Mouse (Mus musculus): Measurements from ENCODE around the gene Atp8a2. TPM values are rescaled to one million over a fixed set of nuclear protein-coding genes. Genes with fewer than 3 reads are reported as not detected.

Gene Atp8a2
- 35.4 and 46.8 TPM in 2 replicates for polyA plus RNA-seq (2015; fragmentation: Nextera tagmentation; extraction: Ambion mirVana)

DNA sequence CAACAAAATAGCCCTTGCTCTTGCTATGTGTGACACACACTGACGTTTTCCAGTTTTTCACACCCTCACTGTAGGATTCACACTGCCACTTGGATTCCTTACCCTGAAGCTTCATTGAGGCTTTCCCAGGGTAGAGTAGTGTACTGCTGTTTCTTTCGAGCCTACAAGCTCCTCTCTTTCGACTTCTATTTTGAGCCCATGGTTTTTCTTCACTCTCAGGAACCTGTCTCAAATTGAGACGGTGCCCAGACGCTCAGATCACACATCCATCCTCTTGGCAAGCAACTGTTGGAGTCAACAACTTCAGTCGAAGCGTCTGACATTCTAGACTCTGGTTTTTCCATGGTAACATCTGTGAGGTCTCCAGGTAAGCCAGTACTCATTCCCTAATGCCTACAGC is at the start of gene Atp8a2:
Atp8a2 (minus strand) TSS at position 296 of the 400 bp plus-strand sequence.
- H3K27ac ChIP-seq (replicated peaks), result no peak within 1 kb of the TSS
- no peaks in the 10 kb centered on the region for H3K36me3 ChIP-seq
- H3K27me3 ChIP-seq (replicated peaks), result no peaks in the 10 kb centered on the region
- H3K4me2 ChIP-seq, result no peak within 1 kb of the TSS
- ATAC-seq (ENCODE audit: low FRiP score), result no peak
- no peak within 1 kb of the TSS for H3K4me3 ChIP-seq (replicated peaks)
- H3K9ac ChIP-seq (replicated peaks), result no peak within 1 kb of the TSS
- H3K9me3 ChIP-seq (replicated peaks), result no peaks in the 10 kb centered on the region
- H3K4me1 ChIP-seq, result no peaks in the 10 kb centered on the region
- 87% methylated on average over 7 of the region's 7 CpGs for WGBS

DNA sequence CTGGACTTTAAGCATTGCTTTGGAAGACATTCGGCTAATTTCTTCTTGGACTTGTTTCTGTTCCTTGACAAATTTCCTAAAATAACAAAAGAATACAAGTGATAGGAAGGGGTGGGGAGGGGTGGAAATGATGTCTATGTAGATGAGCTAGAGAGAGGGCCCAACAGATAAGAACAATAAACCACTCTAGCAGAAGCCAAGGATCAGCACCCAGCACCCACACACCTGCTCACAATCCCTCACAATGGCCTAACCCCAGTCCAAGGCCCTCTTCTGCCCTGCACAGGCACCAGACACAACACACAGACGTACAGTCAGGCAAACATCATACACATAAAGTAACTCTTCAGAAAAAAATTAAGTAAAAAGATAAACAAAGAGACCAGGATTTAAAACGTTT is 41.6 kb upstream of the Atp8a2 start:
- no peaks in the 10 kb centered on the region for H3K4me1 ChIP-seq
- no peak overlapping the region for H3K27ac ChIP-seq (replicated peaks)
- 92% methylated on average over 3 of the region's 3 CpGs for WGBS
- H3K27me3 ChIP-seq (replicated peaks), result no peaks in the 10 kb centered on the region
- no peak overlapping the region for H3K4me2 ChIP-seq
- H3K9ac ChIP-seq (replicated peaks), result no peak overlapping the region
- H3K36me3 ChIP-seq, result peaks cover 30% of the 10 kb centered on the region
- H3K9me3 ChIP-seq (replicated peaks), result no peaks in the 10 kb centered on the region
- H3K4me3 ChIP-seq (replicated peaks), result no peak overlapping the region
- ATAC-seq (ENCODE audit: low FRiP score), result no peak

DNA sequence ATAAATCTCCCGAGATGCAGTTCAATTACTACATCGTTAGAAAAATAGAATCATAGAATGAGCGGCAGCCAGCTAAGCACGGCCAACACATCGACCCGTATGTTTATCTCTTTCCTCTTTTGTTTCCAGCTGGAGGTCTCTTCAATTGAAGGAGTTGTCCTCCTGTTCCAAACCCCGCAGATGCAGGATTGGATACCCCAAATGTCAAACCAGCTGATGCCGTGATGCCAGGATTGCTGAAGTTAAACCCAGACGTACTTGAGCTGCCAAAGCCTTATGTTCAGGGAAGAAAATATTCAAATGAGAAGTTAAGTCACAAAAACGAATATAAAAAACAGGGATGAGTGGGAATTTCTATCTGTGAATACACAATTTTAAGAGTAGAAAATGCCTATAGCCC is 22.9 kb upstream of the Atp8a2 start:
- Histone ChIP-seq H3K27me3 (replicated peaks) (no peaks in the 10 kb centered on the region), H3K4me3 (replicated peaks) (no peak overlapping the region), H3K9ac (replicated peaks) (no peak overlapping the region), H3K4me1 (no peaks in the 10 kb centered on the region), H3K36me3 (peaks cover 23% of the 10 kb centered on the region; the same call in 1 of the 2 replicates), H3K27ac (replicated peaks) (no peak overlapping the region), H3K9me3 (replicated peaks) (no peaks in the 10 kb centered on the region), H3K4me2 (no peak overlapping the region)
- no peak for ATAC-seq (ENCODE audit: low FRiP score)
- WGBS, result 93% methylated on average over 10 of the region's 10 CpGs

DNA sequence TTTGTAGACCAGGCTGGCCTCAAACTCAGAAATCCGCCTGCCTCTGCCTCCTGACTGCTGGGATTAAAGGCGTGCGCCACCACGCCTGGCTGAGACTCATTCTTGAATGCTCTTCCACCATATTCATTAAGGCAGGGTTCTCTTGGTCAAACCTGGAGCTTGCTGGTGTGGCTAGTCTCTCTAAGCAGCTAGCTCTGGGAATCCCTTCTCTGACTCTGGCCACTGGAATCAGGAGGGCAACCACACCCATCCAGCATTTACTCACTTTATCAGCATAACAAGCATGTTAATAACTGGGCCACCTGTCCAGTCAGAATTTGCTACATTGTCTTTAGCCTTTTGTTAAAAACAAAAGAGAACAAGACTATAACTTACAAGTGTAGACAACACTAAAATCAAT is 20.6 kb upstream of the Atp8a2 start:
- WGBS, result 98% methylated on average over 4 of the region's 4 CpGs

DNA sequence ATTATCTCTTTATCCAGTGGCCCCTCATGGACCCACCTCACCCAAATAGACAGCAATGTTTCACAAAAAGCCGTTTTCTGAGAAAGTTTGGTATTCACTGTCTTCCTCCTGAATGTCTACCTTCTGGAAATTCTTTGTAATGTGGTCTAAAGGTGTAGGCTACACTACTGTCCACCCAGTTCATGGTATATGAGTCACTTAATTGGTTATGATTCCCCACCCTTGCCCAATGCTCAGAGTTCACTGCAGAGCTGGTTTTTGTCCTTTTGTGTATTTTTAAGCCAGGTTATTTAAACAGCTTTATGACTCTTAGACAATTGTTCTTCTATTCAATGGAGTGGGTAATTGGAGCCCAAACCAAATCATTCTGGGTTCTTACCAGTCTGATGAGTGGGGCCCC is 19.1 kb upstream of the Atp8a2 start:
- Histone ChIP-seq H3K9me3 (replicated peaks) (no peaks in the 10 kb centered on the region), H3K9ac (replicated peaks) (no peak overlapping the region), H3K4me3 (replicated peaks) (no peak overlapping the region), H3K36me3 (peaks cover 18% of the 10 kb centered on the region; the same call in 1 of the 2 replicates), H3K4me2 (no peak overlapping the region), H3K27me3 (replicated peaks) (no peaks in the 10 kb centered on the region), H3K27ac (replicated peaks) (no peak overlapping the region), H3K4me1 (no peaks in the 10 kb centered on the region)
- ATAC-seq (ENCODE audit: low FRiP score), result no peak
- WGBS, result 84% methylated on average over 1 of the region's 1 CpGs

More for the DNA sequence above, 20.6 kb upstream of the Atp8a2 start:
- H3K4me3 ChIP-seq (replicated peaks), result no peak overlapping the region
- H3K9me3 ChIP-seq (replicated peaks), result no peaks in the 10 kb centered on the region
- H3K4me2 ChIP-seq, result no peak overlapping the region
- no peak for ATAC-seq (ENCODE audit: low FRiP score)
- peaks cover 23% of the 10 kb centered on the region; the same call in 1 of the 2 replicates for H3K36me3 ChIP-seq
- no peak overlapping the region for H3K27ac ChIP-seq (replicated peaks)
- no peaks in the 10 kb centered on the region for H3K27me3 ChIP-seq (replicated peaks)
- no peaks in the 10 kb centered on the region for H3K4me1 ChIP-seq
- no peak overlapping the region for H3K9ac ChIP-seq (replicated peaks)

DNA sequence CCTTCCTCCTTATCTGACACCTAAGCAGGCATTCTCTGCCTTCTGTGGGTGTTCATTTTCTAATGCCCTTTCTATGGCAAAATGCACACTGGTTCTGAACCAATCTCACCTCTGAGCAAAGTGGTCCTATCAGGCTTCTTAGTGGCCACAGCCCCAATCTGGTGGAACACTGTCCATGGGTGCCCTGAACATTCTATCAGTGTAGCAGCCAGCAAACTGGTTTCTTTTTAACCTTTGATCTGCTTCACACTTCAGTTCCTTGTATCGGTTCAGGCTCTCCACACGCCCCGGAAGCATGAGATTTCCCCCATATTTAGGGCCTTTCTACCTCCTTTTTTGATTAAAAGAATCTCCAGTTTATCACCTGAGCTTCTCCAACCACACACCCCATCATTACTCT is 18.0 kb upstream of the Atp8a2 start:
- H3K36me3 ChIP-seq, result peaks cover 14% of the 10 kb centered on the region; the same call in 1 of the 2 replicates
- ATAC-seq (ENCODE audit: low FRiP score), result no peak
- H3K27ac ChIP-seq (replicated peaks), result no peak overlapping the region
- H3K4me3 ChIP-seq (replicated peaks), result no peak overlapping the region
- no peaks in the 10 kb centered on the region for H3K4me1 ChIP-seq
- no peaks in the 10 kb centered on the region for H3K9me3 ChIP-seq (replicated peaks)
- H3K4me2 ChIP-seq, result no peak overlapping the region
- H3K27me3 ChIP-seq (replicated peaks), result no peaks in the 10 kb centered on the region
- H3K9ac ChIP-seq (replicated peaks), result no peak overlapping the region
- 95% methylated on average over 3 of the region's 3 CpGs for WGBS

DNA sequence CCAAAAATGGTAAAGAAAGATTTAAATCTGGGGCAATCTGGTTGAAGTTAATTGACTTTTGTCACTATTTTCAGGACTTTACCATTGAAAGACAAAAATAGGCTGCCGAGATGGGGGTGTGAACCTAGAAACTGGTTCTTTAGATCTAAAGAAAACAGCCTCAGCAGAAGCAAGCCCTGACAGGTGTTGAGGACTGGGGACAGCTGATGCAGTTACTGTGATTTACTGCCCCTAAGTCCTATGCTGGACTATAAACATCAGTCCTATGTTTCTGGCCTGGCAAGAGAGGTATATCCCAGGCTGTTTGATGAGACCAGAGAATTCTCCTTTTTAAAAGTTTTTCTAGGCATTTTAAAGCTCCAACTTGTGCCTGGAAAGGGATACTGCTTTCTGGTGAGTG is 17.1 kb upstream of the Atp8a2 start:
- Histone ChIP-seq H3K27me3 (replicated peaks) (no peaks in the 10 kb centered on the region), H3K36me3 (peaks cover 11% of the 10 kb centered on the region; the same call in 1 of the 2 replicates), H3K9me3 (replicated peaks) (no peaks in the 10 kb centered on the region), H3K9ac (replicated peaks) (no peak overlapping the region), H3K4me3 (replicated peaks) (no peak overlapping the region), H3K4me1 (no peaks in the 10 kb centered on the region), H3K27ac (replicated peaks) (no peak overlapping the region), H3K4me2 (no peak overlapping the region)
- WGBS, result 89% methylated on average over 1 of the region's 1 CpGs
- no peak for ATAC-seq (ENCODE audit: low FRiP score)

DNA sequence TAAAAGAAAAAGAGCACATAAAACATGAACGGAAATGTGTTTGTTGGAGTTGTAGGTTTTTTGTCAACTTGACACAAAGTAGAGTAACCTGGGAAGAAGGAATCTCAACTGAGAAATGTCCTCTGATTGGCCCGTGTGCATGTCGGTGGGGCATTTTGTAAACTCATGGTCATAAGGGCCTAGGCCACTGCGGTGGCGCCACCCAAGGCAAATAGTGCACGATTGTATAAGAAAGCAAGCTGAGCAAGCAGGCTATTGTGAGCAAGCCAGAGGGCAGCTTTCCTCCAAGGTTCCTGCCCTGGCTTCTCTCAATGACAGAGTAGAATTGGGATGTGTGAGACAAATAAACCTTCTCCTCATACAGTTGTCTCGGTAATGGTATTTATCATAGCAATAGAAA is 12.2 kb upstream of the Atp8a2 start:
- no peak overlapping the region for H3K9ac ChIP-seq (replicated peaks)
- H3K36me3 ChIP-seq, result no peaks in the 10 kb centered on the region
- no peak overlapping the region for H3K27ac ChIP-seq (replicated peaks)
- H3K4me2 ChIP-seq, result no peak overlapping the region
- no peaks in the 10 kb centered on the region for H3K27me3 ChIP-seq (replicated peaks)
- H3K4me3 ChIP-seq (replicated peaks), result no peak overlapping the region
- no peaks in the 10 kb centered on the region for H3K4me1 ChIP-seq
- no peaks in the 10 kb centered on the region for H3K9me3 ChIP-seq (replicated peaks)
- 92% methylated on average over 7 of the region's 7 CpGs for WGBS
- ATAC-seq (ENCODE audit: low FRiP score), result no peak

DNA sequence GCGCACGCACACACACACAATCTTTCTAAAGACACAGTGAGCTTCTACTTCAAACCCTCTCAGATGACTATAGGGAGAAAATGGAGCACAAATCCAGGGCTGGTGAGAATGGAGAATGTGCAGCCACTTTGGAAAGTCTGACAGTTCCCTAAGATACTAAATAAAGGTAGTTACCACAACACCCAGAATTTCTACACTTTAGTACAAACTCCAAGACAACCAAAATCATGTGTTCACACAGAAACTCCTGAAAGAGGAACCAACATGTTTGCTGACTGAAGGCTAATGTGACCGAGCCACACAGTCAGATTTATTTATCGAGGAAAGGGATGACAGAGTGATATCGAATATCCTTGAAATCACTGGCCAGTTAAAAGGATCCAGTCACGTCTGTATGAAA is 8.0 kb upstream of the Atp8a2 start:
- H3K27me3 ChIP-seq (replicated peaks), result no peaks in the 10 kb centered on the region
- no peak for ATAC-seq (ENCODE audit: low FRiP score)
- H3K9me3 ChIP-seq (replicated peaks), result no peaks in the 10 kb centered on the region
- no peaks in the 10 kb centered on the region for H3K4me1 ChIP-seq
- 96% methylated on average over 6 of the region's 6 CpGs for WGBS
- H3K9ac ChIP-seq (replicated peaks), result no peak overlapping the region
- no peak overlapping the region for H3K4me3 ChIP-seq (replicated peaks)
- no peak overlapping the region for H3K4me2 ChIP-seq
- no peak overlapping the region for H3K27ac ChIP-seq (replicated peaks)
- no peaks in the 10 kb centered on the region for H3K36me3 ChIP-seq

DNA sequence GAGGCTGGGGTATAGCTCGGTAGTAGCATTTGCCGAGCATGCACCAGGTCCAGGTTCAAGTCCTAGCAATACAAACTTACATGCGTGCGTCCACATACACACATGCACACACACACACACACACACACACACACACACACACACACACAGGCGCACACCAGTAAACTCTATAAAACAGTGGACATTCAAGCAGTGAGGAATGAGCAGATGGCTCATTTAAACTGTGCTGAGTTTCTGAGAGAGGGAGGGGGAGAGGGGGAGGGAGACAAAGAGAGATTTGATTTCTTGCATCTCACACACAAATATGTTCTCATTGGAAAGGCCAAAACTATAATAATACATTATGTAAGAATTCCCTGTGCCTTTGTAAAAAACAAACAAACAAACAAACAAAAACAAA is 980 bp downstream of the Atp8a2 start:
- Histone ChIP-seq H3K9me3 (replicated peaks) (no peaks in the 10 kb centered on the region), H3K4me3 (replicated peaks) (no peak overlapping the region), H3K27me3 (replicated peaks) (no peaks in the 10 kb centered on the region), H3K36me3 (no peaks in the 10 kb centered on the region), H3K4me2 (no peak overlapping the region), H3K9ac (replicated peaks) (no peak overlapping the region), H3K27ac (replicated peaks) (no peak overlapping the region), H3K4me1 (no peaks in the 10 kb centered on the region)
- no peak for ATAC-seq (ENCODE audit: low FRiP score)
- 82% methylated on average over 5 of the region's 5 CpGs for WGBS

DNA sequence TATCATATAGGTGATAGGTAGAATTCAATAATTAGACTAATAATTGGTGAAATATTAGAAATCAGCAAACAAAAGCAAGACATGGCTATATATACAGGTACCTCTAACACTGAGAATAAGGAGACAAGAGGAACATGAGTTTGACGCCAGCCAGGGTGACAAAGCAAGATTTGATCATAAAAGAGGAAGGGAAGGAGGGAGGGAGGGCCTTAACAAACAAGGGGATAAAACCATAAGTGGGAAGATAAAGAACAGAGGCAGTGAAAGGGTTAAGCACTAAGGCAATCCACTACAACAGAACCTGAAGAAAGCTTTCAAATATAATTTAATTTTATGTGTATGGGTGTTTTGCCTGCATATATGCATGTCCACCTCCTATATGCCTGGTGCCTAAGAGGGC is 2.4 kb downstream of the Atp8a2 start:
- Histone ChIP-seq H3K36me3 (no peaks in the 10 kb centered on the region), H3K27me3 (replicated peaks) (no peaks in the 10 kb centered on the region), H3K4me2 (no peak overlapping the region), H3K27ac (replicated peaks) (no peak overlapping the region), H3K9me3 (replicated peaks) (no peaks in the 10 kb centered on the region), H3K4me1 (no peaks in the 10 kb centered on the region), H3K4me3 (replicated peaks) (no peak overlapping the region), H3K9ac (replicated peaks) (no peak overlapping the region)
- WGBS, result 85% methylated on average over 1 of the region's 1 CpGs
- no peak for ATAC-seq (ENCODE audit: low FRiP score)

DNA sequence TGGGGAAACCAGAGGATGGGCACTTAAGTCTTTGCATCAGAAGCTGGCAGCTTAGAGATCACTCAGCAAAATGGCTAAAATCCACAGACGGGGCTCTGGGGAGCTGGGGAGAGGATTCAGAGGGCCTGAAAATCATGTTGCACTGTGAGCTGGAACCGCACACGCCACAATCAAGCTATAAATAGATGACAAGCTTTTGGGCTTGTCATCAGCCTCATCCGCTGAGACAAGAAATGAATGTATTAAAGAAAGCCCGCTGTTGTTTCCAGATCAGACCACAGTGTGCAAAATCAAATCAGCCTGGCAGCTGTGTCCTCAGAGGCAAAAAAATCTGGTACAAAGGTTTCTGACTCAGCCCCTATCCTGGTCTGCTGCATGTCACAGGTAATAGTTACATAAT is 7.2 kb downstream of the Atp8a2 start:
- H3K4me1 ChIP-seq, result no peaks in the 10 kb centered on the region
- H3K9me3 ChIP-seq (replicated peaks), result no peaks in the 10 kb centered on the region
- no peak overlapping the region for H3K4me3 ChIP-seq (replicated peaks)
- H3K36me3 ChIP-seq, result no peaks in the 10 kb centered on the region
- WGBS, result 90% methylated on average over 5 of the region's 5 CpGs
- H3K27ac ChIP-seq (replicated peaks), result no peak overlapping the region
- ATAC-seq (ENCODE audit: low FRiP score), result no peak
- H3K9ac ChIP-seq (replicated peaks), result no peak overlapping the region
- no peak overlapping the region for H3K4me2 ChIP-seq
- no peaks in the 10 kb centered on the region for H3K27me3 ChIP-seq (replicated peaks)
